Mouse (Mus musculus): ENCODE measurements around the gene Olfr814. TPM values are rescaled to one million over a fixed set of nuclear protein-coding genes. Genes with fewer than 3 reads are reported as not detected.
"Not testable (repeated sequence)": the region's sequence is repeated elsewhere in the genome, so short reads cannot be mapped to it uniquely, and the experiment has no call there.

Gene Olfr814
- not detected in 2 replicates for polyA plus RNA-seq (2015; fragmentation: Nextera tagmentation; extraction: Ambion mirVana)

DNA sequence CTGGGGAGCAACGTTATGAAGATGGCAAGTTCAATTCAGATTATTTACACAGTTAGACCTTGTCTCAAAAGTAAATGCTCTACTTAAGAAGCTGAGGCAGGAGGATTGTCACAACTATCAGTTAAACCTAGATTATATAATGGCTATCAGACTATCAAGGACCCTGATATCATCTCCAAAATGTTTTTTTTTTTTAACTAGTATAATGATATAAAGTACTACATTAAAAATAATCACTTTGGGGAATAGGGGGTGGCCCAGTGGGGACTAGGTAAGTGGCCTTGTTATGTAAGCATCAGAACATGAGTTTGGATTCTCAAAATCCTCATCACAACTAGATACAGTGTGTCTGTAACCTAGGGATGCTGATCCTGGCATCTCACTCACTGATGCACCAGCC lies at the start of gene Olfr814:
Gene Olfr814, minus strand, starts transcription at position 101 of the 400 bp plus-strand sequence.
- ATAC-seq (ENCODE audit: low FRiP score): not testable (repeated sequence)
- 55% methylated on average over 1 of the region's 1 CpGs for WGBS

DNA sequence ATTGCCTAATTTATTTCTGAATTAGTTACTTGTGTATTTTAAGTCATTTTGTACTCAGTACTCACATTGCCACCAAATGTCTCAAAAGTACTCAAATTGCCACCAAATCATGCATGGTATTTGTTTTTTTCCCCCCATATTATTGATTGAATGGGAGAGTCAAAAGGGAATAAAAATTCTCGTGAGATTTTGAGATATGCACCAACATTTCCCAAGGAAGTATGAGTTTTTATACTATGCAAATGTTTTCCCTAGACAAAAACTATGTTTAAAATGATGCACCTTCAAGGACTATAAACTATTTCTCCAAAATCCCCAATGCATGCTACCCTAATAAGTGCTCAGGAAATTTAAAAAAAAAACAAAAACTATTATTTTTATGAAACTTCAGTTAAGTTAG lies 35.8 kb upstream of the Olfr814 start, which contains the start of gene Olfr816:
Gene Olfr816, minus strand, starts transcription at position 101 of the 400 bp plus-strand sequence.
- Histone ChIP-seq H3K27ac (replicated peaks) (no peak within 1 kb of the TSS), H3K9ac (replicated peaks) (no peak within 1 kb of the TSS), H3K27me3 (replicated peaks) (no peaks in the 10 kb centered on the region), H3K9me3 (replicated peaks) (no peaks in the 10 kb centered on the region), H3K4me2 (no peak within 1 kb of the TSS), H3K4me1 (no peaks in the 10 kb centered on the region), H3K36me3 (no peaks in the 10 kb centered on the region), H3K4me3 (replicated peaks) (no peak within 1 kb of the TSS)
- WGBS: 68% methylated on average over 1 of the region's 1 CpGs
- no peak for ATAC-seq (ENCODE audit: low FRiP score)

More for the DNA sequence above, at the start of gene Olfr814:
- not testable (repeated sequence) for H3K9me3 ChIP-seq (replicated peaks); H3K36me3 ChIP-seq; H3K4me2 ChIP-seq; H3K4me1 ChIP-seq; H3K4me3 ChIP-seq (replicated peaks); H3K27ac ChIP-seq (replicated peaks); H3K27me3 ChIP-seq (replicated peaks); H3K9ac ChIP-seq (replicated peaks)

DNA sequence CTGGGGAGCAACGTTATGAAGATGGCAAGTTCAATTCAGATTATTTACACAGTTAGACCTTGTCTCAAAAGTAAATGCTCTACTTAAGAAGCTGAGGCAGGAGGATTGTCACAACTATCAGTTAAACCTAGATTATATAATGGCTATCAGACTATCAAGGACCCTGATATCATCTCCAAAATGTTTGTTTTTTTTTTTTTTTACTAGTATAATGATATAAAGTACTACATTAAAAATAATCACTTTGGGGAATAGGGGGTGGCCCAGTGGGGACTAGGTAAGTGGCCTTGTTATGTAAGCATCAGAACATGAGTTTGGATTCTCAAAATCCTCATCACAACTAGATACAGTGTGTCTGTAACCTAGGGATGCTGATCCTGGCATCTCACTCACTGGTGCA lies 26.1 kb upstream of the Olfr814 start, which contains the start of gene Olfr815:
Gene Olfr815, minus strand, starts transcription at position 101 of the 400 bp plus-strand sequence.
- 53% methylated on average over 1 of the region's 1 CpGs for WGBS

DNA sequence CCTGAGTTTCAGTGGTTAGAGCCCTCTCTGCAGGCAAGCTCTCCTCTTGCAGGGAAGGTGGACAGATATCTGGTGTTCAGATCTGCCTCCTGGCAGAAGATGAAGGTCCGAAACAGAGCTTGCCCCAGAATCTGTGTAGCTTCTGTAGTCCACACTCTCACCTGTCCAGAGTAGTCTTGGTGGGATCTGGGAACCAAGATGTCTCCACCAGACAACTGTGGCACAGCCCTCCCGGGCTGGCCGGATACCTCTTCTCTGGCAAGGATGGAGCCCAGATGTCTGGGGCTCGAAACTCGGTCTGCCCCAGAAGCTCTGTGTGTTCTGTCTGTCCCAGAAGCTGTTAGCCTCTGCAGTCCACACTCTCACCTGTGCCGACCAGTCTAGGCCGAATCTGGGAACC lies 6.3 kb upstream of the Olfr814 start:
- H3K4me3 ChIP-seq (replicated peaks): no peak overlapping the region
- no peak overlapping the region for H3K27ac ChIP-seq (replicated peaks)
- H3K27me3 ChIP-seq (replicated peaks): no peaks in the 10 kb centered on the region
- H3K9ac ChIP-seq (replicated peaks): no peak overlapping the region
- no peaks in the 10 kb centered on the region for H3K4me1 ChIP-seq
- H3K36me3 ChIP-seq: no peaks in the 10 kb centered on the region
- no peak overlapping the region for H3K4me2 ChIP-seq
- 93% methylated on average over 7 of the region's 7 CpGs for WGBS
- no peak for ATAC-seq (ENCODE audit: low FRiP score)
- no peaks in the 10 kb centered on the region for H3K9me3 ChIP-seq (replicated peaks)

More for the DNA sequence above, 26.1 kb upstream of the Olfr814 start, which contains the start of gene Olfr815:
- not testable (repeated sequence) for H3K9ac ChIP-seq (replicated peaks); H3K27ac ChIP-seq (replicated peaks); H3K27me3 ChIP-seq (replicated peaks); H3K4me2 ChIP-seq; H3K4me1 ChIP-seq; H3K4me3 ChIP-seq (replicated peaks); H3K36me3 ChIP-seq; H3K9me3 ChIP-seq (replicated peaks); ATAC-seq (ENCODE audit: low FRiP score)

DNA sequence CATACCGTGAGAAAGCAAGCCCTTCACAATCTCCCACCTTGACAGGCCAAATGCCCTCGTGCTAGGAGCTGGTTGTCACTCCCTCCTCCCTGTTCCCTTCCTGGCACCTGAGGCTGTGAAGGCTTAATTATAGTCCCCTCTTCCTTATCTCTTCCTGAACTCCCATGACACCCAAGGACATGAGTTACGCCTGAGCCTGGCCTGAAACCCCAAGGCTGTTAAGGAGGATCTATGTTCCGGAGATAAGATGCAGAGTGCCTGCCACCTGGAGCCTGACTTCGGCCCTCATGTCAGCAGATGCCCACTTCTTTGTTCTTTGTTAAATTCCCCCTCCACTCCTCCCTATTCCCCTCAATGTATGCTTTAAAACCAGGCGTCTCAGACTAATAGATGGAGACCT lies 5.8 kb upstream of the Olfr814 start:
- H3K9me3 ChIP-seq (replicated peaks); ATAC-seq (ENCODE audit: low FRiP score); H3K4me1 ChIP-seq; H3K9ac ChIP-seq (replicated peaks); H3K27me3 ChIP-seq (replicated peaks); H3K4me3 ChIP-seq (replicated peaks); H3K36me3 ChIP-seq; H3K27ac ChIP-seq (replicated peaks); H3K4me2 ChIP-seq: not testable (repeated sequence)
- WGBS: 84% methylated on average over 6 of the region's 6 CpGs

DNA sequence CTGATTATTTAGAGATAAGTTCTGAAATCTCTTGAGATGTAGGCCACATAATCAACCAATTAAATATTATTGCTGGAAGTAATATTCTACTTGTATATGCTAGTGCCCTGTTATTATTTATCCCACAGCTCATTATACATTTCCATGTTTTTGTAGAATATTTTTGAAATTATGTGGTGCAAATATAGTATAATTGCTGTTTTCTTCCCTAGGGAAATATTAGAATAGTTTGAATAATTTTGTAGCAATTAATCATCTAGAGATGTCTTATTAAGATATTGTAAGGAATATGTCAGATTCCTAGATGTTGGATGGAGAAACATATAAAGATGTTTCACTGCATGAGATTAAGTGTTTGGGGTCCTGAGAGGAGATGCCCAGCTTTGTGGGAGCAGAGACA lies 24.6 kb downstream of the Olfr814 start, which contains the start of gene Olfr813:
Gene Olfr813, plus strand, starts transcription at position 301 of the 400 bp plus-strand sequence.
- no peak for ATAC-seq (ENCODE audit: low FRiP score)
- Histone ChIP-seq H3K9ac (replicated peaks) (no peak within 1 kb of the TSS), H3K4me1 (no peaks in the 10 kb centered on the region), H3K27me3 (replicated peaks) (no peaks in the 10 kb centered on the region), H3K4me2 (no peak within 1 kb of the TSS), H3K36me3 (no peaks in the 10 kb centered on the region), H3K9me3 (replicated peaks) (no peaks in the 10 kb centered on the region), H3K27ac (replicated peaks) (no peak within 1 kb of the TSS), H3K4me3 (replicated peaks) (no peak within 1 kb of the TSS)

DNA sequence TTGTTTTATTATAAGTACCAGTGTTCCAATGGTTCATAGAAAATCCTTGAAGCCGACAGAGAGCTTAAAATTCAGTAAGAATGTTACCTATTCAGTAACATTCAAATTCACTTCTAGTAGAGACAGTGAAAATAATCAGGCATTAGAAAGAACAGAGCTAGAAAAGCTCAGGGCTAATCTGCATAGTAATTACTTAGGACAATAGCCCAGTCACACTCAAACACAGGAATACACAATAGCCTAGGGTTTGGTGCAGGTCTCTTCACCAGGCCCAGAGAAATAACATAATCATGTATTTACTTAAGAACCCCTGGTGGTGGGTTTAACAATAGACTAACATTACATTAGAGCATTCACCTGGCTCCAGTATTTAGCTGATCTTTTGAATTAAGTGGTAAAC lies 32.3 kb downstream of the Olfr814 start:
- no peaks in the 10 kb centered on the region for H3K4me1 ChIP-seq
- H3K36me3 ChIP-seq: no peaks in the 10 kb centered on the region
- H3K4me2 ChIP-seq: no peak overlapping the region
- H3K9ac ChIP-seq (replicated peaks): no peak overlapping the region
- H3K27ac ChIP-seq (replicated peaks): no peak overlapping the region
- H3K4me3 ChIP-seq (replicated peaks): no peak overlapping the region
- ATAC-seq (ENCODE audit: low FRiP score): no peak
- no peaks in the 10 kb centered on the region for H3K9me3 ChIP-seq (replicated peaks)
- no peaks in the 10 kb centered on the region for H3K27me3 ChIP-seq (replicated peaks)
- 37% methylated on average over 1 of the region's 1 CpGs for WGBS

DNA sequence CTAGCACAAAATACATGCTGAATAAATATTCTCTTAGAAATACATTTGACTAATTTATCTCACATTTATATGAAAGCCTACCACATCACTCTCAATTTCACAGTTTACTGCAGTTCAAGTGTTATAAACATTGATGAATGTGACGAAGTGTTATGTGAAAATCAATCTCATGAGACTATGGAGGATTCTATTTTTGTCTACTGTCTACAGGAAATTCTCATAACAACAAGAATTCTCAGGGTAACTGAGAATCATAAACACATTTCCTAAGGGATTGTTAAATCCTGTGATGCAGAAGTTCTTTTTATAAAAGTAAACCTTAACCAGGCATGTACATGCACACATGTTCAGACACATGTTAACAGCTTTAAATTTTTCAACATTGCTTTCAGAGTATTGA lies 33.7 kb downstream of the Olfr814 start, which contains the start of gene Olfr812:
Gene Olfr812, minus strand, starts transcription at position 101 of the 400 bp plus-strand sequence.
- H3K9me3 ChIP-seq (replicated peaks): no peaks in the 10 kb centered on the region
- 67% methylated on average over 1 of the region's 1 CpGs for WGBS
- ATAC-seq (ENCODE audit: low FRiP score): no peak

More for the DNA sequence above, 33.7 kb downstream of the Olfr814 start, which contains the start of gene Olfr812:
- no peaks in the 10 kb centered on the region for H3K4me1 ChIP-seq
- no peak within 1 kb of the TSS for H3K4me3 ChIP-seq (replicated peaks)
- H3K27ac ChIP-seq (replicated peaks): no peak within 1 kb of the TSS
- no peak within 1 kb of the TSS for H3K4me2 ChIP-seq
- H3K9ac ChIP-seq (replicated peaks): no peak within 1 kb of the TSS
- no peaks in the 10 kb centered on the region for H3K27me3 ChIP-seq (replicated peaks)
- H3K36me3 ChIP-seq: no peaks in the 10 kb centered on the region

Other genes starting within 250 kb of the Olfr814 start
- not detected in 2 replicates for gene Olfr799, start 242.4 kb downstream of the Olfr814 start, polyA plus RNA-seq (2015; fragmentation: Nextera tagmentation; extraction: Ambion mirVana)
- gene Olfr800, start 222.2 kb downstream of the Olfr814 start, polyA plus RNA-seq (2015; fragmentation: Nextera tagmentation; extraction: Ambion mirVana): not detected in 2 replicates
- gene Olfr801, start 206.0 kb downstream of the Olfr814 start, polyA plus RNA-seq (2015; fragmentation: Nextera tagmentation; extraction: Ambion mirVana): not detected in 2 replicates
- gene Olfr802, start 191.7 kb downstream of the Olfr814 start, polyA plus RNA-seq (2015; fragmentation: Nextera tagmentation; extraction: Ambion mirVana): 0.08 TPM in 1 of 2 replicates, not detected in the other
- not detected in 2 replicates for gene Olfr803, start 185.6 kb downstream of the Olfr814 start, polyA plus RNA-seq (2015; fragmentation: Nextera tagmentation; extraction: Ambion mirVana)
- gene Olfr804, start 176.6 kb downstream of the Olfr814 start, polyA plus RNA-seq (2015; fragmentation: Nextera tagmentation; extraction: Ambion mirVana): not detected in 2 replicates
- gene Olfr805, start 150.5 kb downstream of the Olfr814 start, polyA plus RNA-seq (2015; fragmentation: Nextera tagmentation; extraction: Ambion mirVana): not detected in 2 replicates
- gene Olfr806, start 137.9 kb downstream of the Olfr814 start, polyA plus RNA-seq (2015; fragmentation: Nextera tagmentation; extraction: Ambion mirVana): not detected in 2 replicates
- not detected in 2 replicates for gene Olfr807, start 122.1 kb downstream of the Olfr814 start, polyA plus RNA-seq (2015; fragmentation: Nextera tagmentation; extraction: Ambion mirVana)
- not detected in 2 replicates for gene Olfr808, start 114.4 kb downstream of the Olfr814 start, polyA plus RNA-seq (2015; fragmentation: Nextera tagmentation; extraction: Ambion mirVana)
- gene Olfr809, start 105.2 kb downstream of the Olfr814 start, polyA plus RNA-seq (2015; fragmentation: Nextera tagmentation; extraction: Ambion mirVana): not detected in 2 replicates
- not detected in 2 replicates for gene Olfr810, start 84.9 kb downstream of the Olfr814 start, polyA plus RNA-seq (2015; fragmentation: Nextera tagmentation; extraction: Ambion mirVana)
- not detected in 2 replicates for gene Olfr811, start 75.5 kb downstream of the Olfr814 start, polyA plus RNA-seq (2015; fragmentation: Nextera tagmentation; extraction: Ambion mirVana)
- gene Olfr812, start 33.8 kb downstream of the Olfr814 start, polyA plus RNA-seq (2015; fragmentation: Nextera tagmentation; extraction: Ambion mirVana): not detected in 2 replicates
- not detected in 2 replicates for gene Olfr813, start 24.5 kb downstream of the Olfr814 start, polyA plus RNA-seq (2015; fragmentation: Nextera tagmentation; extraction: Ambion mirVana)
- gene Olfr815, start 26.0 kb upstream of the Olfr814 start, polyA plus RNA-seq (2015; fragmentation: Nextera tagmentation; extraction: Ambion mirVana): not detected in 2 replicates
- not detected in 2 replicates for gene Olfr816, start 35.7 kb upstream of the Olfr814 start, polyA plus RNA-seq (2015; fragmentation: Nextera tagmentation; extraction: Ambion mirVana)
- not detected in 2 replicates for gene Olfr818, start 69.2 kb upstream of the Olfr814 start, polyA plus RNA-seq (2015; fragmentation: Nextera tagmentation; extraction: Ambion mirVana)
- gene Olfr819, start 87.4 kb upstream of the Olfr814 start, polyA plus RNA-seq (2015; fragmentation: Nextera tagmentation; extraction: Ambion mirVana): not detected in 2 replicates
- gene Olfr247, start 96.3 kb upstream of the Olfr814 start, polyA plus RNA-seq (2015; fragmentation: Nextera tagmentation; extraction: Ambion mirVana): not detected in 2 replicates
- gene Gm10310, start 105.2 kb upstream of the Olfr814 start, polyA plus RNA-seq (2015; fragmentation: Nextera tagmentation; extraction: Ambion mirVana): not detected in 2 replicates
- not detected in 2 replicates for gene Olfr820, start 132.8 kb upstream of the Olfr814 start, polyA plus RNA-seq (2015; fragmentation: Nextera tagmentation; extraction: Ambion mirVana)
- gene Olfr821, start 150.5 kb upstream of the Olfr814 start, polyA plus RNA-seq (2015; fragmentation: Nextera tagmentation; extraction: Ambion mirVana): not detected in 2 replicates
- not detected in 2 replicates for gene Olfr822, start 191.4 kb upstream of the Olfr814 start, polyA plus RNA-seq (2015; fragmentation: Nextera tagmentation; extraction: Ambion mirVana)
- gene Olfr823, start 235.5 kb upstream of the Olfr814 start, polyA plus RNA-seq (2015; fragmentation: Nextera tagmentation; extraction: Ambion mirVana): not detected in 2 replicates

All from neural tube, embryonic 15.5 days (tissue).